Mouse (Mus musculus): ENCODE data around the gene Gas7. TPM values are rescaled to one million over a fixed set of nuclear protein-coding genes. Genes with fewer than 3 reads are reported as not detected.

Gas7 gene
- polyA plus RNA-seq, 1 experiment from 2014 or later: 24.4 TPM

DNA sequence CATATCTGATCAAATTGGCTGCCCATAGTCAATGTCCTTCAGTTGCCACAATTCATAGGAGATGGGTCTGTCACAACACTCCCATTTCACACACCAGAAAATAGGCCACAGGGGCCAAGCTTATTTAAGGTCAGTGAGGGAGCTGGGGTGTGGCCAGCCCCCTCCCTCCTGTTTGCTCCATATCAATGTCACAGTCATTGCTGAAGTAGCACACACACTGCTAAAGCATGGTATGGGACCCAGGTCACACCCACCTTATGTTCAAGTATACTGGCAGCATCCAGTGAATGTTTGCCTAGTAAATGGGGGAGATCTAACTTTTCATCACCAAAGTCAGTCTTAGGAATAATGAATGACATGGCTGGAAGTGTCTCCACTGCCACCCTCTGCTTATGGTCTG lies 273.5 kb downstream of the Gas7 start:
- Histone ChIP-seq H3K4me1 (peaks cover 8% of the 10 kb centered on the region), H3K36me3 (no peaks in the 10 kb centered on the region), H3K4me3 (replicated peaks) (no peak overlapping the region), H3K9ac (no peak overlapping the region), H3K27me3 (no peaks in the 10 kb centered on the region), H3K27ac (replicated peaks) (no peak overlapping the region), H3K4me2 (replicated peaks) (no peak overlapping the region), H3K9me3 (replicated peaks) (no peaks in the 10 kb centered on the region)
- ATAC-seq (ENCODE audit: insufficient number of reproducible peaks, low FRiP score, low TSS enrichment, low read depth): no peak

DNA sequence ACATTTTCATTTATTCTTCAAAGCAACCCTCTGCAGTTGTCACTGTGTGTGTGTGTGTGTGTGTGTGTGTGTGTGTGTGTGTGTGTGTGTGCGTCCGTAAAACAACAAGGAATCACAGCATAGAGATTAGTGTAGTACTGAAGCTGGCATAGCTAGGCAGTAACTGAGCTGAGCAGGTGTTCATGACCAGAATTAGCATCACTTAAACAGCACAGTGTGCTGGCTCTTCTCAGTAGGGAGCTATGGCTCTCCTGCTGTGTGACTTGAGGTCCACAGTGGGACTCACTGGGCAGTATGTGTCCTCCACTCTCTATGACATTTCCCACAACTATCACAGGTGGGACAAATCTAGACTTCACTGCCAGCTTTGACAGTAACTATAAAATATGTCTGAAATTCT lies 275.8 kb downstream of the Gas7 start:
- Histone ChIP-seq H3K4me2 (replicated peaks) (no peak overlapping the region), H3K9me3 (replicated peaks) (no peaks in the 10 kb centered on the region), H3K4me1 (peaks cover 8% of the 10 kb centered on the region), H3K36me3 (no peaks in the 10 kb centered on the region), H3K4me3 (replicated peaks) (no peak overlapping the region), H3K27me3 (no peaks in the 10 kb centered on the region), H3K27ac (replicated peaks) (no peak overlapping the region), H3K9ac (no peak overlapping the region)
- 89% methylated on average over 2 of the region's 2 CpGs for WGBS
- ATAC-seq (ENCODE audit: insufficient number of reproducible peaks, low FRiP score, low TSS enrichment, low read depth): no peak

DNA sequence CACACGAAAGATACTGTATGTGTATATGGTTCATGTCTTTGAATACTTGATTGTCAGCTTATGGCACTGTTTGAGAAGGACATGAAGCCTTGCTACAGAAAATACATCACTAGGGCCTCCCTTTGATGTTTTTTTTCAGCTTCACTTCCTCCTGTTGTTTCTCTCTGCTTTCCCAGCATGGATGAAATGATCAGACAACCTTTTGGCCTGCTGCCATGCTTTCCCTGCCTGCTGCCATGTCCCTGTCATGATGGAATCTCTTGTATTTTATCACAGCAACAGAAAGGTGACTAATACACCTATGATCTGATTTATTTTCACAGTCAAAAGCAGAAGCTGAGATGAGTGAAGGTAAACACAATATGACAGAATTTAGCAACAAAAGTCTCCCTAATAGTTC lies 278.5 kb downstream of the Gas7 start:
- Histone ChIP-seq H3K4me1 (no peaks in the 10 kb centered on the region), H3K4me2 (replicated peaks) (no peak overlapping the region), H3K9ac (no peak overlapping the region), H3K4me3 (replicated peaks) (no peak overlapping the region), H3K9me3 (replicated peaks) (no peaks in the 10 kb centered on the region), H3K27me3 (no peaks in the 10 kb centered on the region), H3K27ac (replicated peaks) (no peak overlapping the region), H3K36me3 (no peaks in the 10 kb centered on the region)
- 85% methylated on average over 1 of the region's 1 CpGs for WGBS
- ATAC-seq (ENCODE audit: insufficient number of reproducible peaks, low FRiP score, low TSS enrichment, low read depth): no peak

DNA sequence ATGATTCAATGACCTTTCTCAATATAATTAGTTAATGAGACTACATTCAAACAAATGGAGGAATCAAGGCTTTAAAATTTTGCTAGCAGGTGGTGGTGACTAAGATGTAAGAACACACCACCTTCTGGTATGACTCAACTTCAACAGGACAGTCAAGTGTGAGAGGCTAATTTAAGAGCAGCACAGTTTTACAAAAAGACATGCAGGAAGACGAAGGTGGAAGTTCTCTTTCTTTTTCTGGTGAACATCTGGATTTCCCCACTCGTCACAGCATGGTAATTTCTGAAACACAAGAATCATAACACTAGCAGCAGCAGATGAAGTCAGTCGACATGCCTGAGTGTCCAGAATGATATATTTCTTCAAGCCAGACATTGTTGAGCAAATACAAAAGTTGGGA lies 279.4 kb downstream of the Gas7 start:
- Histone ChIP-seq H3K4me3 (replicated peaks) (no peak overlapping the region), H3K4me1 (no peaks in the 10 kb centered on the region), H3K9ac (no peak overlapping the region), H3K36me3 (no peaks in the 10 kb centered on the region), H3K27ac (replicated peaks) (no peak overlapping the region), H3K27me3 (no peaks in the 10 kb centered on the region), H3K9me3 (replicated peaks) (no peaks in the 10 kb centered on the region), H3K4me2 (replicated peaks) (no peak overlapping the region)
- no peak for ATAC-seq (ENCODE audit: insufficient number of reproducible peaks, low FRiP score, low TSS enrichment, low read depth)
- WGBS: 51% methylated on average over 3 of the region's 3 CpGs

DNA sequence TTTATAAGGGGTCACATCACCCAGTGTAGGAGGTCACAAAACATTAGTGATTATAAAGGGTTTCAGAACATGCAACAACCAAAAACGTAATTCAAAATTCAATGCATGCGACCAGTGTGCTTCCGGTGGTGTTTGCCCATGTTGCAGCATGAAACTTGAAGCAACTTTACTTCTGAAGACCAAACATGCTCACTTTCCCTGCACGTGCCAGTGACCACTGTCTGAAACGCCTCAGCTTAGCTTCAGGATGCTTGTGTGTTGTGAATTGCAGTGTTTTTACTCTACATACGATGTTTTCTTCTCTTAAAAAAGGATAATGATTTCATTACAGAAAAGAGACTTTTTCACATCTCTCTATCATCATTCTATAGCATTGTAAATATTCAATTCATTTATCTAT lies 283.1 kb downstream of the Gas7 start:
- 75% methylated on average over 6 of the region's 6 CpGs for WGBS
- Histone ChIP-seq H3K27ac (replicated peaks) (no peak overlapping the region), H3K4me3 (replicated peaks) (no peak overlapping the region), H3K9ac (no peak overlapping the region), H3K9me3 (replicated peaks) (no peaks in the 10 kb centered on the region), H3K4me1 (no peaks in the 10 kb centered on the region), H3K27me3 (no peaks in the 10 kb centered on the region), H3K4me2 (replicated peaks) (no peak overlapping the region), H3K36me3 (no peaks in the 10 kb centered on the region)
- ATAC-seq (ENCODE audit: insufficient number of reproducible peaks, low FRiP score, low TSS enrichment, low read depth): no peak

Other genes starting within 250 kb of the Gas7 start
- gene Myh4, start 217.4 kb upstream of the Gas7 start, polyA plus RNA-seq (2015; fragmentation: Nextera tagmentation; extraction: Ambion mirVana): 0.18 and 0.20 TPM in 2 replicates
- gene Myh8, start 178.3 kb upstream of the Gas7 start, polyA plus RNA-seq (2015; fragmentation: Nextera tagmentation; extraction: Ambion mirVana): 55.8 and 79.6 TPM in 2 replicates
- gene Myh13, start 133.8 kb upstream of the Gas7 start, polyA plus RNA-seq (2015; fragmentation: Nextera tagmentation; extraction: Ambion mirVana): 0.08 and 0.11 TPM in 2 replicates
- not detected in 2 replicates for gene Rcvrn, start 239.9 kb downstream of the Gas7 start, polyA plus RNA-seq (2015; fragmentation: Nextera tagmentation; extraction: Ambion mirVana)